Mouse (Mus musculus) midbrain, embryonic 13.5 days (tissue): ENCODE measurements around the gene Esx1. TPM values are rescaled to one million over a fixed set of nuclear protein-coding genes. Genes with fewer than 3 reads are reported as not detected.

Experiments used
- ATAC-seq: fragments of 200-750 bp; cut with Nextera tagmentation; 2 replicates; pipeline ENCODE4 v1.8.0; 2017; ENCODE audit warnings: mild to moderate bottlenecking, moderate TSS enrichment, moderate library complexity
- H3K27ac ChIP-seq: fragments of 300-500 bp; sonication (generic); 2 replicates; pipeline ENCODE4 v1.5.1; 2015; ENCODE audit warnings: inconsistent platforms, mild to moderate bottlenecking, moderate library complexity
- H3K27me3 ChIP-seq: fragments of 300-500 bp; sonication (generic); 2 replicates; pipeline ENCODE4 v1.6.1; 2015; ENCODE audit warnings: mild to moderate bottlenecking, inconsistent platforms
- H3K36me3 ChIP-seq: fragments of 300-500 bp; sonication (generic); 2 replicates; pipeline ENCODE4 v1.6.1; 2015; ENCODE audit warnings: mild to moderate bottlenecking, inconsistent platforms
- H3K4me1 ChIP-seq: fragments of 300-500 bp; sonication (generic); replicated peaks from 2 replicates; pipeline ENCODE4 v1.6.1; 2015; ENCODE audit warnings: inconsistent platforms
- H3K4me2 ChIP-seq: fragments of 300-500 bp; sonication (generic); replicated peaks from 2 replicates; pipeline ENCODE4 v1.6.1; 2015; ENCODE audit warnings: moderate library complexity, mild to moderate bottlenecking, inconsistent platforms
- H3K4me3 ChIP-seq: fragments of 300-500 bp; sonication (generic); replicated peaks from 2 replicates; pipeline ENCODE4 v1.5.1; 2015; ENCODE audit warnings: mild to moderate bottlenecking, inconsistent platforms
- H3K9ac ChIP-seq: fragments of 300-500 bp; sonication (generic); replicated peaks from 2 replicates; pipeline ENCODE4 v1.6.1; 2015; ENCODE audit warnings: mild to moderate bottlenecking, inconsistent platforms
- H3K9me3 ChIP-seq: fragments of 300-500 bp; sonication (generic); 2 replicates; pipeline ENCODE4 v1.6.1; 2016; ENCODE audit warnings: mild to moderate bottlenecking, inconsistent platforms
- WGBS: fragments of 180-500 bp; shearing (Covaris S2); methylation state at CpG from one replicate; pipeline ENCODE4 v1.1.7; 2015; 5-methylcytosine and 5-hydroxymethylcytosine counted together
- polyA plus RNA-seq: library from polyadenylated mRNA; unstranded; fragments of >200 nt; fragmentation: Nextera tagmentation; extraction: Ambion mirVana; gene quantifications from 2 replicates; pipeline ENCODE4 v1.2.1, GENCODE M21; 2015

Gene Esx1
- polyA plus RNA-seq, 1 experiment from 2014 or later = not detected

- H3K4me2 ChIP-seq = 0 out of 2 replicates have a peak overlapping the region, but pooled peaks have one; percentile 5
- WGBS = 22% methylated on average over 52 of the region's 52 CpGs
- H3K4me3 ChIP-seq = no peak overlapping the region
- peaks cover 85% of the 10 kb centered on the region for H3K27me3 ChIP-seq
- H3K36me3 ChIP-seq = no peaks in the 10 kb centered on the region
- H3K27ac ChIP-seq = no peak overlapping the region
- 0 out of 2 replicates have a peak, but pooled peaks cover 3% of the 10 kb centered on the region for H3K4me1 ChIP-seq
- H3K9me3 ChIP-seq = no peaks in the 10 kb centered on the region
- no peak for ATAC-seq
- no peak overlapping the region for H3K9ac ChIP-seq
These were observed 2.0 kb downstream of the Esx1 start for GRCm38 (mm10) chrX:137119675-137120423.

- Histone ChIP-seq H3K4me3 (peak overlapping the region; percentile 8; the same call in 1 of the 2 replicates), H3K9me3 (no peaks in the 10 kb centered on the region), H3K4me2 (no peak overlapping the region), H3K27me3 (peaks cover 85% of the 10 kb centered on the region), H3K4me1 (0 out of 2 replicates have a peak, but pooled peaks cover 3% of the 10 kb centered on the region), H3K27ac (no peak overlapping the region), H3K9ac (no peak overlapping the region), H3K36me3 (no peaks in the 10 kb centered on the region)
- WGBS = 21% methylated on average over 40 of the region's 40 CpGs
- peak; percentile 79 for ATAC-seq
These were observed 3.7 kb downstream of the Esx1 start for GRCm38 (mm10) chrX:137118097-137118746.

DNA sequence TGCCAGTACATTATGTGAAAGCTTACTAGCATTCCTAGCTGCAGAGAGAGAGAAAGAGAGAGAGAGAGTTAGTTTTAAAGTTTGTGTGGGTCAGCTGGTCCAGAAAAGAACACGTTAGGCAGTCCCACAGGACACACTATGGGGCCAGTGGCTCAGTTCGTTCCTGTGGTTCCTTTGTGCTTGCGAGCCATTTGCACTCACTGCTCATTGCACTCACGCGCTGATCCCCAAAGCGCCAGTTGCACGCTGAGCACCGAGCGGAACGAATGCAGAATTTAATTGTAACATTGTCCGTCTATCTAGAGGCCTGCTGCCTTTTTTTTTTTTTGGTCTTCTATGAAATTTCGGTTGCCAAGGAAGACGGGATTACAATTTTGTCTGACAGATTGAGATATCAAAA is 15.4 kb downstream of the Esx1 start:
- WGBS = 19% methylated on average over 12 of the region's 13 CpGs
- Histone ChIP-seq H3K4me3 (no peak overlapping the region), H3K4me2 (no peak overlapping the region), H3K4me1 (no peaks in the 10 kb centered on the region), H3K27me3 (peaks cover 51% of the 10 kb centered on the region), H3K36me3 (no peaks in the 10 kb centered on the region), H3K9ac (no peak overlapping the region), H3K27ac (no peak overlapping the region), H3K9me3 (no peaks in the 10 kb centered on the region)
- ATAC-seq = peak; percentile 62; the same call in 1 of the 2 replicates

DNA sequence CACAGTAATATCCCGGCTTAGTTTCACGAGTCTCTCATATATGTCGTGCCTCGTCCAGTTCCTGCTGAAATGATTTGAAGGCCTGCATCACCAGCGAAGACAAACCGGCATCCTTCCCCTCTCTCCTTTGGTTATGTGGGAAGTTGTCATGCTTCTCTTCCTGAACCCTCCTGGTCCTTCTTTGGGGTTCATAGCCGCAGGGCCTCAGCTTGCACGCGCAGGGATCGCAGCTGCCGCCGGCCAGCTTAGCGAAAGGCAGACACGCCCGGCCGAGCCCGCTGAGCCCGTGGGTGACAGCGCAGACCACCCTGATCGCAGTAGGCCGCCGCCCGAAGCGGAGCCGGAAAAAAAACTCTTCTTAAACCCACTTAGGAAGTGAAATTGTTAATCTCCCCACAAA is 17.4 kb downstream of the Esx1 start:
- no peak overlapping the region for H3K4me3 ChIP-seq
- H3K4me2 ChIP-seq = no peak overlapping the region
- no peak for ATAC-seq
- no peaks in the 10 kb centered on the region for H3K4me1 ChIP-seq
- H3K27ac ChIP-seq = no peak overlapping the region
- no peaks in the 10 kb centered on the region for H3K36me3 ChIP-seq
- WGBS = 32% methylated on average over 25 of the region's 25 CpGs
- H3K9me3 ChIP-seq = no peaks in the 10 kb centered on the region
- H3K27me3 ChIP-seq = peaks cover 67% of the 10 kb centered on the region
- H3K9ac ChIP-seq = no peak overlapping the region

Other genes starting within 250 kb of the Esx1 start
- gene H2bfm, start 194.8 kb downstream of the Esx1 start, polyA plus RNA-seq = not detected in 2 replicates
- gene Tmsb15b2, start 146.6 kb downstream of the Esx1 start, polyA plus RNA-seq = 84.4 and 99.7 TPM in 2 replicates
- gene Tmsb15l, start 145.2 kb downstream of the Esx1 start, polyA plus RNA-seq = 6.8 and 11.3 TPM in 2 replicates
- 32.7 and 36.1 TPM in 2 replicates for gene Tmsb15b1, start 145.2 kb downstream of the Esx1 start, polyA plus RNA-seq
- 234 and 245 TPM in 2 replicates for gene Zcchc18, start 128.9 kb downstream of the Esx1 start, polyA plus RNA-seq
- gene Slc25a53, start 83.8 kb downstream of the Esx1 start, polyA plus RNA-seq = 14.7 and 16.9 TPM in 2 replicates
- gene Fam199x, start 72.5 kb downstream of the Esx1 start, polyA plus RNA-seq = 8.2 and 9.8 TPM in 2 replicates